Mouse (Mus musculus): ENCODE data around the gene Adam15.

Gene Adam15

GRCm38 (mm10) chr3:89296761-89297396 is 52.9 kb downstream of the Adam15 start:
- no peak for DNase-seq (ENCODE audit: low spot score)

- no peak for DNase-seq (ENCODE audit: low spot score)
These were observed 54.0 kb downstream of the Adam15 start for GRCm38 (mm10) chr3:89295685-89296230.

- DNase-seq (ENCODE audit: low spot score) = no peak
These were observed 55.6 kb downstream of the Adam15 start for GRCm38 (mm10) chr3:89294195-89294594.

GRCm38 (mm10) chr3:89293247-89293918 is 56.4 kb downstream of the Adam15 start:
- no peak for DNase-seq (ENCODE audit: low spot score)

- DNase-seq (ENCODE audit: low spot score) = no peak
These were observed 57.5 kb downstream of the Adam15 start for GRCm38 (mm10) chr3:89292303-89292702.

- DNase-seq (ENCODE audit: low spot score) = no peak
These were observed 57.9 kb downstream of the Adam15 start for GRCm38 (mm10) chr3:89291874-89292273.
